Mouse (Mus musculus): ENCODE measurements at regions not wholly inside any gene's neighbourhood (a gene's known extent, or its start where the extent isn't known, plus 50 kb on each side); places are given as distances from the start of the nearest gene placed in this dataset.

DNA sequence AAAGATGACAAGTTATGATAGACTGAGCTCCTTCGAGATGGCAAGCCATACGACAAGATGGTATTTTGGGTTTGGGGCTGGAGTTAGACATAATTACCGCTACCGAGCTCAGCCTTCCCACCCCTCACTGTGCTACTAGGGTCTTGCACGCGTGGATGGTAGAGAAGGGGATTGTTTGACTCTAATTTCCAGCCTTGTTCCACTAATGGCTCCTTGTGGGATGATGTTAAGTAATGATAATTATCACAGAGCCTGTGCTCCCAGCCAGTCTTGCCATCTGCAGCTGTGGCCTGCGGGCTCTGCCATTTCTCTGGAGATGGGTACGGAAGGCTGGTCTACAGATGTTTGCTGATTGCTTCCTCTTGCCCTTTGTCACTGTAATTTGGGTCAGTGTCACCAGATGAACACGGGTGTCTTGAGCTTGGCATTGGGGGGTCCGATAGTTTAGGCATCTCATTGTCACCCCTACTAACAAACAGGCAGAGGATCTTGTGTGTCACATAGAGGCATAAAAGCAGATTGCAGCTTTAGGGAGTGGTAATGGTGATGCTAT is 108.8 kb upstream of the Ctbp2 start:
- CTCF ChIA-PET = no interaction called here

DNA sequence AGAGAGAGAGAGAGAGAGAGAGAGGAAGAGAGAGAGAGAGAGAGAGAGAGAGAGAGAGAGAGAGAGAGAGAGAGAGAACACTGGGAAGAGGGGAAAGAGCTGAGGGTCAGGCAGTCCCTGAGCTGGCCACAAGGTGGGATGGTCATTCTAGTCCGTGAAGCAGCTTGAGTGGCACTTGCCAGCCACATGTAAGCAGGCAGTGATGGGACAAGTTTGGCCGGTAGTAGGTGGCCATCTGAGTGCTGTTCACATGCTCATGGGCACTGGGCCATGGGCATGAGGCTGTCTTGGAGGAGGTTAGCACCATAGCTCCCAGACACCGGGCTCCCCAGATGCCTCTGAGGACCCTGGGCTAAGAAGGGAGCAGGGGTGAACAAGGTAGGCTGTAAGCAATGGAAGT is 106.7 kb upstream of the Ctbp2 start:
- CTCF ChIA-PET = no interaction called here

DNA sequence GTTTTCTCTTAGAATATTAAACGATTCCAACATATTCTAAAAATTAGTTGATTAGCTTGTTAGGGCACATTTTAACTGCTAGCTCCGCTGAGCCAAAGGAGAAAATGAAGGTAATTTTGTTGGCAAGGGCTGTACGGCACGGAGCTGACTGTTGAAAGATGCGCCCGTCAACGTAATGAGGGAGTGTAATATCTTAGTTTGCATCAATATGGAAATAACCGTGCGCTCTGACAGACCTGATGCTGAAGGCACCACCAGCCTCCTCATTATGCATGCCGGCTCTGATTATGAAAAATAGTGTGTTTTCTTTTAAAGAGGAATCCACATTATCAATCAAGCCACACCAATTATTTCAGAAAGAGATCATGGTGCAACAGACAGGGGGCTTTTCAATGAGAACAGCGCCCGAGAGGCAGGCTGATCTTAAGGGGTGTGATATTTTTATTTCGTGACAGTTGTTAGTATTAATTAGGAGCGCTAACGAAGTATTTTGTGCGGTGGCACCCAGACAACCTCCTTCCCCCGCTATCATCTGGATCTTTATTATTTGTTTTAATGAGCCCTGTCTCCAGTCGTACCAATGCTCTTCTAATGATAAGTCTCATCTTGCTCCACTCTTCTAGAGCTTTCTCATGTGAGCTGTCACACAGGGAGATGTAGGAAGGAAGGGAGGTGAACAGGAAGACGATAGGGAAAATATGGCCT is 99.9 kb upstream of the Ctbp2 start:
- CTCF ChIA-PET = no interaction called here

DNA sequence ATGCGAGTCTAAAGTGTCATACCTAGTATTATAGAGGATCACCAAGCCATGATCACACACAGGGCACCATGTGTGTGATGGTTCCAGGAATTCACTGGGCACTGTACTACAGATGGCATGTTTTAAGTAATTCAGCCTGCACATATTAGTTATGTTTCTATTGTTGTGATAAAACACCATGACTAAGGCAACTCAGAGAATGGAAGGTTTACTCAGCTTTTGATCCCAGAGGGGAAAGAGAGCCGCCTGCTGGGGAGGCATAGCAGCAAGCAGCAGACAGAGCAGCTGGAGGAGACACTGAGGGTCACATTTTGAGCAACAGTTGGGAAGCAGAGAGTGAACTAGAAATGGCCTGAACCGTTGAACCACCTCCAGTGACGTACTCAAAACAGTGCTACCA is 88.2 kb upstream of the Ctbp2 start:
- CTCF ChIA-PET = interaction anchor here (0.6 kb wide), 1 partner anchor 46 kb away, joined by 3 read pairs; no protein-coding TSS in a partner anchor

DNA sequence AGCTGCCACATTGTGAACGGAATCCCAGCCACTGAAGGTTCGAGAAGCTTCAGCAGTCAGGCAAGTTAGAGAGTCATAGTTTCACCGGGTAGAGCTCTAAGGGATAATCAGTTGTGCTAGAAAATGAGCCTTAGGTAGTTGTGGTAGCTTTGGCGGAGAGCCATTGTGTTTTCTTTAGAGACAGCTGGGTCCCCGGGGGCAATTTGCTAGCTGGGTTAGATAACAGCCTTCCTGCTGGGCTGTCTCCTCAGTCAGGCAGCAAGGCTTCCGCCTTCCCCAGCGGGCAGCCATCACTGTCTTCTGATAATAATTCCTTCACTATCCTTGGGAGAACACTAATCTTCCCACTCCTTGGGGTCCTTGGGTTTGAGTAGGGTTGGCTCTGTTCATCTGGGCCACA is 81.5 kb upstream of the Ctbp2 start:
- CTCF ChIA-PET = no interaction called here

DNA sequence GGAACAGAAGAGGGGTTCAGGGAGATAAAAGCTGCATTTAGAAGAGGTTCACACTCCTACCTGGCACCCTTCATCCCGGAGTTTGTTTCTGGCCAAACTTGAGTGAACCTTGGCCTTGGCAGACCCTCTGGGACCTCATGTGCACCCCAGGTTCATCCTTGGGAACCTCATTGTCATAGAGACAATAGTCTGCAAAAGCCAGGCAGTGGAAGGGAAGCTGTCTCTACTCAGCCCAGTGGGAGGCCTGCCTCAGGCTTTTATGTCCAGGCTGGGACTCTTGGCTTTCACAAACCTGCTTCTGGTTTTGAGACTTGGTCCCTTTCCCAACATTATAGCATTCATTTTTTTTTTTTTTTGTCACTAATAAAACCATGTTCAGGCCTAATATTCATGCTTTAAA is 80.3 kb upstream of the Ctbp2 start:
- CTCF ChIA-PET = no interaction called here

DNA sequence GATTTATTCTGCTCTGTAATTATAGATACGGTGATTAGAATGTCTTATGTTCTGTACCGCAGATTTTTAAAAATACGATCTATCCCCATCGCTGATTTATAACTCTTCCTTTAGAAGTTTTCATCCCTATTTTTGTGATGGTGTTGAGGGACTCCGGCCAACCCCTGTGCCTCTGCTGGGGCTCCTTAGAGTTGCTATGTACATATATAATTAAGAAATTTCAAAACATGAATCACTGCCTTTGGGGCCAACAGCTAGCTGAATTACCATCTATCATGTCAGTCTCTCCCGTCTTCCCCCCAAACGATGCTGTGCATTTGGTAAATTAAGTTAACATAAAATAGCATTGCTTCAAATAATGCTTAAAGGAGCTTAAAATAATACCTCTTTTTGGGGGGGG is 79.8 kb upstream of the Ctbp2 start:
- CTCF ChIA-PET = interaction anchor here (0.6 kb wide), 1 partner anchor 220 kb away, joined by 8 read pairs; no protein-coding TSS in a partner anchor

DNA sequence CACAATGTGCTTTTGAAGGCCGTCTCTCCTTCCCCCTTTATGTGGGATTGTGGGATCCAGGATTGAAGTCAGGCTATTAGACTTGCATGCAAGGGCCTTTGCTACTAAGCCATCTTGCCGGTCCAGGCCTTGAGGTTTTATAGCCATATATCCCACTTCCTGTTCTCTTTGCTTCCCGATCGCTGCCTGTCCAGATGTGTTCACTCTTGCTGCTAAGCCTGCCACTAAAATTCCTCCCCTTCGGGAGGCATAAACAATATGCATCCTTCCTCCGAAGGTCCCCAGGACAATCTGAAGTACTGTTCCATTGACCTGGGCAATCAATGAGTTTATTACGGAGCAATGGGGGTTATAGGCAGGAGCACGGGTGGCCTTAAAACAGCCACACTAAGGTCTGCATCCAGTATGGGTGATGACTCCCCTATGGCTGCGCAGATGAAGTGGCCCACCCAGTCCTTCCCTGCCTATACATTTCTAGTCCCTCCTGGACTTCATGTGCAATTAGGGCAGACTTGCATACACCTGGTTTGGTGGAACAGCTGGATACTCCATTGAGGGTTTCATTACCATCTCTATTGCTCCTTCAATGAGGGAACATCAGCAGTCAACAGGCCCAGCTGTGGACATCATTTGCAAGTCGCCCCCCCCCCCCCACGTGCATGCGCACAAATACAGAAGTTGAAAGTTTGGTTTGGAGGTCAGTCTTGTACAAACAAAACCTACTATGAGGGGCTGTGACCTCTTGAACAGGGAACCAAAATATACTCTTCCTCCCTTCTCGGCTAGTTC is 78.1 kb upstream of the Ctbp2 start:
- CTCF ChIA-PET = no interaction called here

DNA sequence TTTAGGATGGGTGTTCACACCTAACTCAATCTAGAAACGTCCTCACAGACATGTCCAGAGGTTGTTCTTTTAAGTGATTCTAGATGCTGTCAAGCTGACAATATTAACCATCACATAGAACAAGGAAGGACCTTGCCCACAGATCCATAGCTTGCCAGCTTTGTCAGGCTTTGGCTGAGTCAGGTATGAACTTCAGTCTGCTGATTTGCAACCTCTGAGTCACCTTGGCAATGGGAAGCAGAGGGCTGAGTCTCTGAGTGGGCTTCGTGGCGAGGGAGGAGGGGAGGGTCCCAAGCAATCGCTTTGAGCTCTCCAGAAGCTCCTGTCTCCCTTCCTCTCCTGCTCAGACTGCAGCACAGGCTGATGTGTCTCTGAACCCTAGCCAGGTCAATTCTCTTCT is 74.9 kb upstream of the Ctbp2 start:
- CTCF ChIA-PET = no interaction called here

DNA sequence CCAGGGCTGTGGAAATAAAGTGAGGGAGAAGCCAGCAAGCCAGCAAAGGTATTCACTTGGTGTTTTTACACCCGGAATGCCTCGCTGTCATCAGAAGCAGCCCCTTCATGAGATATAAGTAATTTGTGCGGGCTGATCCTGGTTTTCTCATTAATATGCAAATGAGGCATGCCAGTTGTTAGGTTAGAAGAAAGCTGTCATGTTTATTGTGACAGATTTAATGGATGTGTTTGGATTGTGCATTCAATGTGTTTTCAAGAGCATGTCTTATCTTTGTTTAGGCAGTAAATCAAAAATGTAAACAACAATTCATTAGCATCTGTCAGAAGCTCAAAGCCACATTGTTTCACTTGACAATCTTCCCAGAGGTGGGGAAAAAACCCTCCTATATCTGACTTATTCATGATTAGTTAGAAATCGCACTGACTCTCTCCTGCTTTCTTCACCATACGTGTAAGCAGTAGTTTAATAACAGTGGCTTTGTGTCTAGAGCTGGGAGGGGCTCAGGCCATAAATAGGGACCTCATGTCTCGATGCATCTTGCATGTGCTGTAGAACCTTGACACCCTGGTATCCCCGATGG is 65.8 kb upstream of the Ctbp2 start:
- CTCF ChIA-PET = no interaction called here

DNA sequence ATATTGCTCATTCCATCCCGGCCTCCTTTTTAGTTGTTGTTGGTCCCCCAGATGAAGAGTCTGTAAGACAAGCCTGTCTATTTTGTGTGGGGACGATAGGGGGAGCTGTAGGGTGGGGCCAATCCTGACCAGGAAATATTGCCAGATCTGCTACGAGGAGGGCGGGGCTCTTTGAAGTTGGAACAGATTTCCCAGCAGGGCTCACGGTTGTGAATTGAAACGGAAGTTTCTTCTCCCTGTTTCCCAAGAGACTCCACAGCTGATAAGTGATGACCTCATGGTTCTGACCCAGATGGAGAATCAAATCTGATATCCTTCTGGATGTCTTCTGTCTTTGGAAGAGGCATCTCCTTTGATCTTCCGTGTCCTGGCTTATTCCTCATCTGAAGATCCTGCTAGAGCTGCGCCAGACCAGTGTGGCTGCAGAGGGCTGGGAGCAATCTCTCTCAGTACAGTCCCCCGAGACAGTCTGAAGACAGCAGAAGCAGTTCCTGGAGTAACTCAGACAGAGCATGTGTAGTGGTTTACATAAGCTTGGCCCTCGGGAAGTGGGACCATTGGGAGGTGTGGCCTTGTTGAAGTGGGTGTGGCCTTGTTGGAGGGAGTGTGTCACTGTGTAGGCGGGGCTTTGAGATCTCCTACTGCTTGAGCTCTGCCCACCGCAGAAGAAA is 61.9 kb upstream of the Ctbp2 start:
- CTCF ChIA-PET = no interaction called here

DNA sequence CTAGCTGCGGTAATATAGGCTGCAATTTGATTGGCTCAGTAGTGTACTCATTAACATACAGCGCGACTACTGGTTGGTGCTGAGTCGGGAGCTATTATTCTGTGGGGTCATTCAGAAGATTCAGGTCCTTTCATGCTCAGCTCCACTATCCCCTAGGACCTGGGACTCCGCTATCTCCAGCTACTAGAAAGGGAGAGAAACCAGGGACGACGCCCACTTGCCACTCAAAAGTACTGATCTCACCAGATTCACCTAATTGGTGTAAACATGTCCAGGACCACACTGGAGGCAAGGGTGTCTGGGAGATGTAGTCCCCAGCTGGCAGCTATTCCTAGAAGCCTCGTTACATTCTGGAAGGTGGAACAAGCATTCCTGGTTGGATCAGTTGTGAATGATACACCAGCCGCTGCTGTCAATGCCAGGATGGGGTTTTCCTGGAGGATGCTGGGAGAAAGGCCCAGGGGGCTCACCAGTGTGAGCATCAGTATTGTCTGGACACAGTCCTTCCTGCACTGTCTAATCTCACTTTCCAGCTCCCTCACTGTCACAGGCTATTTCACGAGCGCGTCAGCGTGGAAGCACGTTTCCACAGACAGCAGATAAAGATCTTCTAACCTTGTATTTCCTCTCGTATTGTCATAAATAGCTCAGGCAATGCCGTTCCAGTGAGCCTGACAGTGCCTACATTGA is 60.9 kb upstream of the Ctbp2 start:
- CTCF ChIA-PET = no interaction called here

DNA sequence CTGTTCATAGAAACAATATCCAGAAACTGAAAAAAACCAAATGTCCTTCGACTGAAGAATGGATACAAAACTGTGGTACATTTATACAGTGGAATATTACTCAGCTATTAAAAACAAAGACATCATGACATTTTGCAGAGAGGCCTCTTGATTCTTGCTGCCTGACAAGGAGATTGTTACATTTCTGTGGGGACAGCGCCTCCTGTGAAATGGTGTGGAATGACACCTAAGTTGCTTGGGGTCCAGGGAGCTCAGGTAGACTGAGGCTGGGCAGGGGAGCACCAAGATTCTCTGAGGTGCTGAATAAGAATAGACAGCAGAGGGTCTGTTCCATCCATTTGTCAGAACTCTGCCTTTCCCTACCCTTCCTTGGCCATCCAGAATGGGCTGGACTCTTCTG is 57.2 kb upstream of the Ctbp2 start:
- CTCF ChIA-PET = no interaction called here

DNA sequence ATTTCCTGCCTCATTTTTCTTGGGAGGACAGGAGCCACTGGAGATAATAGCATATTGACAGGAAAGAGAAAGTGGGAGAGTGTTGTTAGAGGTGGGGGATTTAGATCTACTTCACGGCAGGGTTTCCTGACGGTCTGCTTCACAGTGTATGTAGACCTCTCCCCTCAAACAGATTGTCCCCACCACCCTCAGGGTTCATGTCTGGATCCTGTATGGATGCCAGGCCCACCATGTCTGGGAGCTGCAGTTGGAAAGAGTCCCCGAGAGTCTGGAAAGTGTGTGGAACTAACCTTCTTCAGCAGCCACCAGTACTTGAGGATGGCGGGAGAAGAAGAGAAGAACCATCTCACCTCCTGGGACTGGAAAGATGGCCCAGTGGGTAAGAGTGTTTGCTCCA is 53.0 kb upstream of the Ctbp2 start:
- CTCF ChIA-PET = no interaction called here

DNA sequence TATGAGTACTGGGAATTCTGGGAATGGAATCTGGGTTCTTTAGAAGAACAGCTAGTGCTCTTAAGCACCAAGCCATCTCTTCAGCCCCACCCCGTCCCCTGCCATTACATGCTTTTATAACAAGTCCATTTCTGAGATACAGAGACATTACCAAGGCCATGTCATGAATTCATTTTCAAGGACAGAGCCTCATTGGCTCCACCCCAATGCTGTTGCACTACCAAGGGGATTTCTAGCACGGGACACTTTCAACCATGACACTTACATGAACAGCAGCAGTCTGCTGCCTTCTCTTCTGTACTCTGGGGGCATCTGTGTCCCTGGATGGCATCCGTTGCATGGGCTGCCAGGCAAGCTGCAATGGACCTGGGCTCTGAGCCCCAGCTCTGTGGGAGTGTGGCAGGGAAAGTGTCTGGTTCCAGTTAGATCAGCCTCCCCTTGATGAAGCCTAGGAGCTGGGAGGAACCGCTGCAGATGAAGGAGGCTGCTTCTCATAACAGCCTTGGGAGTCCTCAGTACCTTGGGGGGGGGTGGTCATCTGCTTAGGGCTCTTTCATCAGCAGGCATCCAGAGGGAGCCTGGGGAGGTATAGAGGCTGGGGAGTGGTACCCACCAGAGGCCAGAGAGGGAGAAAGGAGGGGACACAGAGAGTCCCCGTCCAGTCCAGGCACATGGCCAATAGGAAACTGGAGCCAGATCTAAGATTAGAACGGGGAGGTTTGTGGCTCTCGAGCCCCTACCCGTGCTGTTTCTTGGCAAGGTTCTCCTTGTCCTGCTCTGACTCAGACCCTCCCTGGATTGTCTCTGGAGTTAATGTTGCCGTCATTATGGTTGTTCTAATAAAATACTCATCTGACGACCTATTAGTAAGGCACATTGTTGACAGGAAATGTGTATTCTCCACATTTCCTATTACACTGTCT is 52.4 kb upstream of the Ctbp2 start:
- CTCF ChIA-PET = no interaction called here
